Mouse (Mus musculus) olfactory bulb, adult 2 months (tissue): ENCODE results near the gene Rnpc3. TPM values are rescaled to one million over a fixed set of nuclear protein-coding genes. Genes with fewer than 3 reads are reported as not detected.
"Not testable (repeated sequence)": the region's sequence is repeated elsewhere in the genome, so short reads cannot be mapped to it uniquely, and the experiment has no call there.

Experiments
- H3K27ac ChIP-seq: fragments of 200-500 bp; 2 replicates; pipeline ENCODE4 v1.5.1; 2012; ENCODE audit warnings: low read depth, low read length; ENCODE audit not compliant: insufficient read depth
- H3K4me1 ChIP-seq: fragments of 200-500 bp; 2 replicates; pipeline ENCODE4 v1.6.1; 2012; ENCODE audit warnings: low read length; ENCODE audit not compliant: control insufficient read depth, insufficient read depth
- H3K4me3 ChIP-seq: fragments of 200-500 bp; 2 replicates; pipeline ENCODE4 v1.5.1; 2012; ENCODE audit warnings: mild to moderate bottlenecking, low read depth, low read length, moderate library complexity; ENCODE audit not compliant: insufficient read depth
- CTCF ChIP-seq: fragments of 200-500 bp; IDR thresholded peaks from 2 replicates; pipeline ENCODE4 v1.5.1; 2012; ENCODE audit warnings: low read depth, mild to moderate bottlenecking, low read length, moderate library complexity; ENCODE audit not compliant: insufficient read depth
- POLR2A ChIP-seq: fragments of 200-500 bp; IDR thresholded peaks from 2 replicates; pipeline ENCODE4 v1.6.1; 2012; ENCODE audit warnings: mild to moderate bottlenecking, low read depth, low read length, moderate library complexity; ENCODE audit not compliant: insufficient read depth
- WGBS: fragments of 180-500 bp; shearing (Covaris S2); methylation state at CpG from one replicate; pipeline ENCODE4 v1.1.7; 2018; 5-methylcytosine and 5-hydroxymethylcytosine counted together
- polyA plus RNA-seq: library from polyadenylated mRNA; stranded (reverse); fragments of >200 nt; gene quantifications from 2 replicates; pipeline ENCODE4 v1.2.4, GENCODE M21; 2012; ENCODE audit warnings: low replicate concordance; ENCODE audit not compliant: missing spikeins, insufficient read depth, insufficient read length

Gene Rnpc3
- not detected in 2 replicates for polyA plus RNA-seq

- Histone ChIP-seq H3K4me3 (peak within 1 kb of the TSS; percentile 99), H3K27ac (peak within 1 kb of the TSS; percentile 99), H3K4me1 (no peaks in the 10 kb centered on the region)
- TF ChIP-seq POLR2A (peak; percentile 90), CTCF (no peak)
- under 1% methylated on average over 70 of the region's 70 CpGs for WGBS
Observed at GRCm38 (mm10) chr3:113629606-113630359, at the start of gene Rnpc3. TSS of gene Rnpc3 (minus strand) at chr3:113630149.

- WGBS, result 60% methylated on average over 2 of the region's 2 CpGs
- no peak overlapping the region for H3K4me3 ChIP-seq
- no peaks in the 10 kb centered on the region for H3K4me1 ChIP-seq
- no peak for TF ChIP-seq POLR2A
- TF ChIP-seq CTCF, result peak; percentile 47; the same call in 1 of the 2 replicates
- no peak overlapping the region for H3K27ac ChIP-seq
Observed at GRCm38 (mm10) chr3:113656940-113657339, 27.0 kb upstream of the Rnpc3 start.

- H3K4me1 ChIP-seq, result no peaks in the 10 kb centered on the region
- no peak overlapping the region for H3K27ac ChIP-seq
- WGBS, result 84% methylated on average over 3 of the region's 3 CpGs
- TF ChIP-seq CTCF (no peak), POLR2A (no peak)
- H3K4me3 ChIP-seq, result no peak overlapping the region
Observed at GRCm38 (mm10) chr3:113654335-113654734, 24.4 kb upstream of the Rnpc3 start.

- H3K4me1 ChIP-seq, H3K4me3 ChIP-seq, H3K27ac ChIP-seq: not testable (repeated sequence)
- 22% methylated on average over 3 of the region's 3 CpGs for WGBS
Observed at GRCm38 (mm10) chr3:113651386-113651785, 21.4 kb upstream of the Rnpc3 start.

- no peak overlapping the region for H3K27ac ChIP-seq
- H3K4me1 ChIP-seq, result no peaks in the 10 kb centered on the region
- TF ChIP-seq POLR2A (no peak), CTCF (no peak)
- no peak overlapping the region for H3K4me3 ChIP-seq
- 74% methylated on average over 1 of the region's 1 CpGs for WGBS
Observed at GRCm38 (mm10) chr3:113639545-113639944, 9.6 kb upstream of the Rnpc3 start.

GRCm38 (mm10) chr3:113634220-113634619 lies 4.3 kb upstream of the Rnpc3 start:
- Histone ChIP-seq H3K4me3 (no peak overlapping the region), H3K4me1 (no peaks in the 10 kb centered on the region), H3K27ac (no peak overlapping the region)
- TF ChIP-seq POLR2A, result no peak
- no peak for TF ChIP-seq CTCF

GRCm38 (mm10) chr3:113631611-113632010 lies 1.7 kb upstream of the Rnpc3 start:
- Histone ChIP-seq H3K27ac (no peak overlapping the region), H3K4me1 (no peaks in the 10 kb centered on the region), H3K4me3 (no peak overlapping the region)
- TF ChIP-seq POLR2A, result no peak
- TF ChIP-seq CTCF, result no peak

GRCm38 (mm10) chr3:113630564-113630963 lies 615 bp upstream of the Rnpc3 start:
- WGBS, result 8% methylated on average over 13 of the region's 13 CpGs
- no peaks in the 10 kb centered on the region for H3K4me1 ChIP-seq
- H3K4me3 ChIP-seq, result peak overlapping the region; percentile 99
- peak overlapping the region; percentile 52 for H3K27ac ChIP-seq
- no peak for TF ChIP-seq CTCF
- no peak for TF ChIP-seq POLR2A

- Histone ChIP-seq H3K27ac (no peak within 1 kb of the TSS), H3K4me3 (no peak within 1 kb of the TSS), H3K4me1 (no peaks in the 10 kb centered on the region)
- TF ChIP-seq CTCF, result no peak
- no peak for TF ChIP-seq POLR2A
- WGBS, result 97% methylated on average over 2 of the region's 2 CpGs
Observed at GRCm38 (mm10) chr3:113606599-113606998, 23.4 kb downstream of the Rnpc3 start, which contains the start of gene Amy1. TSS of gene Amy1 (minus strand) at chr3:113606699.
